Mouse (Mus musculus) hindbrain, embryonic 12.5 days (tissue): ENCODE measurements around the gene Zfp266. TPM values are rescaled to one million over a fixed set of nuclear protein-coding genes. Genes with fewer than 3 reads are reported as not detected.
A peak's percentile ranks its signal among the peaks of the same experiment; 100 is the strongest.

Source experiments
- ATAC-seq: fragments of 200-750 bp; cut with Nextera tagmentation; 2 replicates; pipeline ENCODE4 v1.8.0; 2017; ENCODE audit warnings: moderate TSS enrichment; ENCODE audit not compliant: low FRiP score
- H3K27ac ChIP-seq: fragments of 300-500 bp; sonication (generic); 2 replicates; pipeline ENCODE4 v1.5.1; 2016; ENCODE audit warnings: mild to moderate bottlenecking
- H3K27me3 ChIP-seq: fragments of 300-500 bp; sonication (generic); 2 replicates; pipeline ENCODE4 v1.6.1; 2016; ENCODE audit warnings: mild to moderate bottlenecking
- H3K36me3 ChIP-seq: fragments of 300-500 bp; sonication (generic); 2 replicates; pipeline ENCODE4 v1.6.1; 2016; ENCODE audit warnings: mild to moderate bottlenecking
- H3K4me1 ChIP-seq: fragments of 300-500 bp; sonication (generic); 2 replicates; pipeline ENCODE4 v1.6.1; 2016
- H3K4me2 ChIP-seq: fragments of 300-500 bp; sonication (generic); replicated peaks from 2 replicates; pipeline ENCODE4 v1.6.1; 2016; ENCODE audit warnings: mild to moderate bottlenecking
- H3K4me3 ChIP-seq: fragments of 300-500 bp; sonication (generic); 2 replicates; pipeline ENCODE4 v1.5.1; 2016; ENCODE audit warnings: mild to moderate bottlenecking
- H3K9ac ChIP-seq: fragments of 300-500 bp; sonication (generic); 2 replicates; pipeline ENCODE4 v1.6.1; 2016; ENCODE audit warnings: mild to moderate bottlenecking, moderate library complexity
- H3K9me3 ChIP-seq: fragments of 300-500 bp; sonication (generic); replicated peaks from 2 replicates; pipeline ENCODE4 v1.6.1; 2016; ENCODE audit warnings: mild to moderate bottlenecking
- WGBS: fragments of 180-500 bp; shearing (Covaris S2); methylation state at CpG from one replicate; pipeline ENCODE4 v1.1.7; 2016; 5-methylcytosine and 5-hydroxymethylcytosine counted together
- polyA plus RNA-seq: library from polyadenylated mRNA; unstranded; fragments of >200 nt; fragmentation: Nextera tagmentation; extraction: Ambion mirVana; gene quantifications from 2 replicates; pipeline ENCODE4 v1.2.1, GENCODE M21; 2016

Gene Zfp266
- polyA plus RNA-seq, 1 experiment from 2014 or later, result 155 TPM

- ATAC-seq, result no peak
- H3K27ac ChIP-seq, result no peak overlapping the region
- H3K9ac ChIP-seq, result 0 out of 2 replicates have a peak overlapping the region, but pooled peaks have one; percentile 18
- 91% methylated on average over 5 of the region's 5 CpGs for WGBS
- H3K27me3 ChIP-seq, result no peaks in the 10 kb centered on the region
- peaks cover 19% of the 10 kb centered on the region for H3K36me3 ChIP-seq
- no peaks in the 10 kb centered on the region for H3K9me3 ChIP-seq
- no peak overlapping the region for H3K4me3 ChIP-seq
- H3K4me2 ChIP-seq, result no peak overlapping the region
- H3K4me1 ChIP-seq, result peaks cover 28% of the 10 kb centered on the region
Measured at GRCm38 (mm10) chr9:20489536-20489935, 31.7 kb downstream of the Zfp266 start.

- Histone ChIP-seq H3K9me3 (no peaks in the 10 kb centered on the region), H3K27ac (no peak overlapping the region), H3K36me3 (peaks cover 53% of the 10 kb centered on the region), H3K4me1 (no peaks in the 10 kb centered on the region), H3K4me3 (no peak overlapping the region), H3K27me3 (no peaks in the 10 kb centered on the region), H3K9ac (no peak overlapping the region), H3K4me2 (no peak overlapping the region)
- ATAC-seq, result no peak
- WGBS, result 89% methylated on average over 5 of the region's 5 CpGs
Measured at GRCm38 (mm10) chr9:20479396-20479795, 41.8 kb downstream of the Zfp266 start.

- 93% methylated on average over 1 of the region's 1 CpGs for WGBS
- no peak overlapping the region for H3K4me2 ChIP-seq
- no peak for ATAC-seq
- no peaks in the 10 kb centered on the region for H3K27me3 ChIP-seq
- no peaks in the 10 kb centered on the region for H3K9me3 ChIP-seq
- H3K36me3 ChIP-seq, result peaks cover 64% of the 10 kb centered on the region
- H3K4me3 ChIP-seq, result no peak overlapping the region
- no peak overlapping the region for H3K9ac ChIP-seq
- H3K27ac ChIP-seq, result no peak overlapping the region
- no peaks in the 10 kb centered on the region for H3K4me1 ChIP-seq
Measured at GRCm38 (mm10) chr9:20476632-20477031, 44.6 kb downstream of the Zfp266 start.

GRCm38 (mm10) chr9:20466761-20467442 is 54.3 kb downstream of the Zfp266 start:
- whole genome bisulfite sequencing, result 56% methylated on average over 7 of the region's 7 CpGs
- Histone ChIP-seq H3K4me3 (no peak overlapping the region), H3K9ac (no peak overlapping the region)

GRCm38 (mm10) chr9:20459377-20460317 is 61.6 kb downstream of the Zfp266 start, which contains the start of gene Zfp26:
Gene Zfp26 (minus strand): TSS chr9:20460162.
- Histone ChIP-seq H3K4me3 (peak within 1 kb of the TSS; percentile 66), H3K36me3 (peaks cover 19% of the 10 kb centered on the region), H3K9me3 (no peaks in the 10 kb centered on the region), H3K27ac (peak within 1 kb of the TSS; percentile 87), H3K27me3 (no peaks in the 10 kb centered on the region), H3K9ac (peak within 1 kb of the TSS; percentile 90), H3K4me2 (peak within 1 kb of the TSS; percentile 71), H3K4me1 (peaks cover 11% of the 10 kb centered on the region)
- under 1% methylated on average over 48 of the region's 48 CpGs for WGBS
- ATAC-seq, result peak; percentile 92

More at GRCm38 (mm10) chr9:20466761-20467442, 54.3 kb downstream of the Zfp266 start:
- Histone ChIP-seq H3K4me1 (no peaks in the 10 kb centered on the region), H3K27me3 (no peaks in the 10 kb centered on the region), H3K36me3 (peaks cover 33% of the 10 kb centered on the region), H3K27ac (no peak overlapping the region), H3K4me2 (no peak overlapping the region), H3K9me3 (peaks cover 10% of the 10 kb centered on the region)
- ATAC-seq, result peak; percentile 50; the same call in 1 of the 2 replicates

GRCm38 (mm10) chr9:20453647-20454046 is 67.6 kb downstream of the Zfp266 start:
- peaks cover 29% of the 10 kb centered on the region for H3K36me3 ChIP-seq
- no peak for ATAC-seq
- H3K4me3 ChIP-seq, result no peak overlapping the region
- H3K9me3 ChIP-seq, result no peaks in the 10 kb centered on the region
- no peak overlapping the region for H3K27ac ChIP-seq
- H3K4me2 ChIP-seq, result no peak overlapping the region
- peaks cover 7% of the 10 kb centered on the region for H3K4me1 ChIP-seq
- H3K9ac ChIP-seq, result no peak overlapping the region
- no peaks in the 10 kb centered on the region for H3K27me3 ChIP-seq
- 90% methylated on average over 4 of the region's 4 CpGs for WGBS

GRCm38 (mm10) chr9:20451493-20451892 is 69.7 kb downstream of the Zfp266 start:
- WGBS, result 100% methylated on average over 1 of the region's 1 CpGs
- no peak overlapping the region for H3K4me2 ChIP-seq
- peaks cover 33% of the 10 kb centered on the region for H3K36me3 ChIP-seq
- H3K9me3 ChIP-seq, result no peaks in the 10 kb centered on the region
- no peak overlapping the region for H3K9ac ChIP-seq
- no peaks in the 10 kb centered on the region for H3K4me1 ChIP-seq
- ATAC-seq, result no peak
- H3K4me3 ChIP-seq, result no peak overlapping the region
- no peaks in the 10 kb centered on the region for H3K27me3 ChIP-seq
- no peak overlapping the region for H3K27ac ChIP-seq

Other genes with a start within 250 kb of the Zfp266 start
- not detected in 2 replicates for gene Olfr39, start 239.1 kb downstream of the Zfp266 start, polyA plus RNA-seq
- gene Olfr873, start 222.9 kb downstream of the Zfp266 start, polyA plus RNA-seq, result not detected in 2 replicates
- gene Olfr18, start 185.3 kb downstream of the Zfp266 start, polyA plus RNA-seq, result not detected in 2 replicates
- gene Zfp560, start 136.2 kb downstream of the Zfp266 start, polyA plus RNA-seq, result 35.5 and 39.8 TPM in 2 replicates
- gene Zfp26, start 61.3 kb downstream of the Zfp266 start, polyA plus RNA-seq, result 31.2 and 33.6 TPM in 2 replicates
- 29.7 and 30.6 TPM in 2 replicates for gene Zfp426, start 28.7 kb downstream of the Zfp266 start, polyA plus RNA-seq
- 30.6 and 34.8 TPM in 2 replicates for gene Zfp846, start 59.9 kb upstream of the Zfp266 start, polyA plus RNA-seq
- 445 and 471 TPM in 2 replicates for gene Ubl5, start 121.5 kb upstream of the Zfp266 start, polyA plus RNA-seq
- 18.3 and 19.8 TPM in 2 replicates for gene Fbxl12, start 123.3 kb upstream of the Zfp266 start, polyA plus RNA-seq
- 47.2 and 49.4 TPM in 2 replicates for gene Pin1, start 130.7 kb upstream of the Zfp266 start, polyA plus RNA-seq
- 68.7 and 75.0 TPM in 2 replicates for gene Olfm2, start 224.9 kb upstream of the Zfp266 start, polyA plus RNA-seq